Mouse (Mus musculus) embryonic facial prominence, embryonic 15.5 days (tissue): ENCODE results near the gene AC109138.7. TPM values are rescaled to one million over a fixed set of nuclear protein-coding genes. Genes with fewer than 3 reads are reported as not detected.

ENCODE experiments used
- ATAC-seq: fragments of 200-750 bp; cut with Nextera tagmentation; 2 replicates; pipeline ENCODE4 v1.8.0; 2017; ENCODE audit warnings: low read depth, moderate TSS enrichment; ENCODE audit not compliant: insufficient number of reproducible peaks, low FRiP score, low TSS enrichment
- H3K27ac ChIP-seq: fragments of 300-500 bp; sonication (generic); replicated peaks from 2 replicates; pipeline ENCODE4 v1.5.1; 2015; ENCODE audit warnings: mild to moderate bottlenecking, inconsistent platforms
- H3K27me3 ChIP-seq: fragments of 300-500 bp; sonication (generic); 2 replicates; pipeline ENCODE4 v1.6.1; 2015; ENCODE audit warnings: inconsistent platforms
- H3K36me3 ChIP-seq: fragments of 300-500 bp; sonication (generic); 2 replicates; pipeline ENCODE4 v1.6.1; 2015; ENCODE audit warnings: mild to moderate bottlenecking, inconsistent platforms
- H3K4me1 ChIP-seq: fragments of 300-500 bp; sonication (generic); 2 replicates; pipeline ENCODE4 v1.6.1; 2015; ENCODE audit warnings: inconsistent platforms
- H3K4me2 ChIP-seq: fragments of 300-500 bp; sonication (generic); replicated peaks from 2 replicates; pipeline ENCODE4 v1.6.1; 2015; ENCODE audit warnings: mild to moderate bottlenecking, inconsistent platforms
- H3K4me3 ChIP-seq: fragments of 300-500 bp; sonication (generic); replicated peaks from 2 replicates; pipeline ENCODE4 v1.5.1; 2015; ENCODE audit warnings: mild to moderate bottlenecking, inconsistent platforms
- H3K9ac ChIP-seq: fragments of 300-500 bp; sonication (generic); 2 replicates; pipeline ENCODE4 v1.6.1; 2015; ENCODE audit warnings: inconsistent platforms
- H3K9me3 ChIP-seq: fragments of 300-500 bp; sonication (generic); replicated peaks from 2 replicates; pipeline ENCODE4 v1.6.1; 2016; ENCODE audit warnings: inconsistent platforms
- whole genome bisulfite sequencing: fragments of 180-500 bp; shearing (Covaris S2); methylation state at CpG from one replicate; pipeline ENCODE4 v1.1.7; 2015; 5-methylcytosine and 5-hydroxymethylcytosine counted together
- polyA plus RNA-seq: library from polyadenylated mRNA; unstranded; fragments of >200 nt; fragmentation: Nextera tagmentation; extraction: Ambion mirVana; gene quantifications from 2 replicates; pipeline ENCODE4 v1.2.1, GENCODE M21; 2015

AC109138.7 gene
- polyA plus RNA-seq, 1 experiment from 2014 or later: not detected

GRCm38 (mm10) chr19:4181892-4182291, 32.3 kb upstream of the AC109138.7 start:
- no peak overlapping the region for H3K9ac ChIP-seq
- no peak overlapping the region for H3K4me3 ChIP-seq
- no peak overlapping the region for H3K27ac ChIP-seq
- H3K4me2 ChIP-seq: no peak overlapping the region
- H3K4me1 ChIP-seq: peaks cover 16% of the 10 kb centered on the region
- WGBS: 41% methylated on average over 3 of the region's 3 CpGs
- no peak for ATAC-seq
- H3K36me3 ChIP-seq: no peaks in the 10 kb centered on the region
- no peaks in the 10 kb centered on the region for H3K9me3 ChIP-seq
- H3K27me3 ChIP-seq: no peaks in the 10 kb centered on the region

GRCm38 (mm10) chr19:4183689-4184088, 30.5 kb upstream of the AC109138.7 start:
- ATAC-seq: no peak
- WGBS: 63% methylated on average over 2 of the region's 2 CpGs
- no peaks in the 10 kb centered on the region for H3K27me3 ChIP-seq
- H3K36me3 ChIP-seq: no peaks in the 10 kb centered on the region
- H3K4me1 ChIP-seq: peaks cover 16% of the 10 kb centered on the region
- H3K9me3 ChIP-seq: no peaks in the 10 kb centered on the region
- H3K4me2 ChIP-seq: no peak overlapping the region
- no peak overlapping the region for H3K9ac ChIP-seq
- H3K27ac ChIP-seq: no peak overlapping the region
- no peak overlapping the region for H3K4me3 ChIP-seq

DNA sequence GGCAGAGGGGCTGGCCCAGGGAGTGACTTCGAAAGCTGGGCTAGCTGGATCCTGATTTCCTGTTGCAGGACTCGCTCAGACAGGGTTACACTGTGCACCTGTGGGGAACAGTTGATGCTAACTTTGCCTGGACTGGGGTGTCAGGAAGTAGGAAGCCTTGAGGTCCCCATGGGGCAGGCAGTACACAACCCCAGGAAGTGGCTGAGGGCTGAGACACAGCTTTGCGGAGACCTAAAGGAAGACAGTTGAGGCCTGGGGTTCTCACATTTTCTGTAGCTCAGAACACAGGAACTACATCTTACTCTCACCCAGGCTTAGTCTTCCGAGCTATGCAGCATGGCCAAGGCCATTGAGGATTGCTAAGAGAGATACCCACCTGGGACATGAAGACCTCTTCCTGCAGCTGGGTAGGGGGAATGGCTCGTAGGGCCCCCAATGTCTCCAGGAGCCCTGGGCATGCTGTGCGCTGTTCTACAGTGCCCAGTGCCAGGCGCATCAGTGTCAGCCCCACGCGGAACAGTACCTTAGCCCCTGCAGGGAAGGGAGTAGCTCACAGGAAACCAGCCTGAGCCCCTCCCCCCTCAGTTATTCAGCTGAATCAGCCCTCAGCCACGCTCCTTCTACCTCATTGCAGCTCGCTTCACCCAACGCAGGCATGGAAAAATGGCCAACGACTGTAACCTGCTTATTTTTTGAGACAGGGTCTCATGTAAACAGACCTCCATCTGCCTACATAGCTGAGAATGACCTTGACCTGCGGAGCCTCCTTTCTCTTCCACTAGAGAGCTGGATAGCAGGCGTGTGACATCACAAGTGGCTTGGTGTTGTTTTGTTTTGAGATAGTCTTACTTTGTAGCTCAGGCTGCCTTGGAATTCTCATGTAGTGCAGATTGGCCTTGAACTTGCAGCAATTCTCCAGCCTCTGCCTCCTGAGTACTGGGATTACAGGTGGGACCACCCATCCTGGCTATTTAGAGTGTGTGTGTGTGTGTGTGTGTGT, 28.9 kb upstream of the AC109138.7 start:
- H3K4me1 ChIP-seq: peaks cover 16% of the 10 kb centered on the region
- H3K9me3 ChIP-seq: no peaks in the 10 kb centered on the region
- ATAC-seq: no peak
- no peaks in the 10 kb centered on the region for H3K36me3 ChIP-seq
- no peaks in the 10 kb centered on the region for H3K27me3 ChIP-seq
- WGBS: 51% methylated on average over 15 of the region's 15 CpGs
- no peak overlapping the region; the same call in 1 of the 2 replicates for H3K27ac ChIP-seq
- no peak overlapping the region for H3K9ac ChIP-seq
- no peak overlapping the region for H3K4me3 ChIP-seq
- H3K4me2 ChIP-seq: no peak overlapping the region

- Histone ChIP-seq H3K9me3 (no peaks in the 10 kb centered on the region), H3K27me3 (no peaks in the 10 kb centered on the region), H3K9ac (no peak overlapping the region), H3K4me3 (no peak overlapping the region), H3K4me2 (no peak overlapping the region), H3K4me1 (peaks cover 23% of the 10 kb centered on the region), H3K36me3 (no peaks in the 10 kb centered on the region), H3K27ac (no peak overlapping the region)
- ATAC-seq: no peak
- WGBS: 70% methylated on average over 3 of the region's 3 CpGs
Observed at GRCm38 (mm10) chr19:4187303-4187702, 26.9 kb upstream of the AC109138.7 start.

DNA sequence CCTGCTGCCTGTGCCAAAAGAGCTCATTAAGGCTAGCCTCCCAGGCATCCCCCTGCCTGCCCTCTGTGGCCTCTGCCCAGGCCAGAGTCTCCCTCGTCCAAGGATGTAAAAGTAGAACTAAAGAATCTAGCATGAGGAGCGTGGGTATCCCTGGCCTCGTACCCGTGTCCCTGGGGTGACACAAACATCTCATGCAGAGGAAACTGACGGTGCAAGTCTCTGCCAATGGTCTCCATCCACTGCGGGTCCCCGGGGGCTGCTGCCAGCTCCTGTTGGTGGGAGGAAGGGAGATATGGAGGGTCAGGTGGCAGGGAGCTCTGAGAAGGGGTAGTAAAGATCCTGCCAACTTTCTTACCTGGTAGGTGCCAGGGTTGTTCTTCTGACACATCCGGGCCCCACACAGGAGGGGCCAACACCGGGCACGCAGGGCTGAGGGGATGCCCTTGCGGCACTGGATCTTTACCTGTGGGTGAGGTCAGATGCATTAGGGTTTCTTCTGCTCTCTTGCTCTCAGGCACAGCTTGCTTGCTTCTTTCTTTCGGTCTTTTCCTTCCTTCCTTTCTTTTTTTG, 25.0 kb upstream of the AC109138.7 start:
- H3K9me3 ChIP-seq: no peaks in the 10 kb centered on the region
- no peaks in the 10 kb centered on the region for H3K27me3 ChIP-seq
- H3K9ac ChIP-seq: no peak overlapping the region
- H3K4me3 ChIP-seq: no peak overlapping the region
- no peak overlapping the region for H3K4me2 ChIP-seq
- WGBS: 82% methylated on average over 12 of the region's 12 CpGs
- ATAC-seq: no peak
- peaks cover 9% of the 10 kb centered on the region for H3K36me3 ChIP-seq
- peaks cover 37% of the 10 kb centered on the region for H3K4me1 ChIP-seq
- no peak overlapping the region for H3K27ac ChIP-seq

DNA sequence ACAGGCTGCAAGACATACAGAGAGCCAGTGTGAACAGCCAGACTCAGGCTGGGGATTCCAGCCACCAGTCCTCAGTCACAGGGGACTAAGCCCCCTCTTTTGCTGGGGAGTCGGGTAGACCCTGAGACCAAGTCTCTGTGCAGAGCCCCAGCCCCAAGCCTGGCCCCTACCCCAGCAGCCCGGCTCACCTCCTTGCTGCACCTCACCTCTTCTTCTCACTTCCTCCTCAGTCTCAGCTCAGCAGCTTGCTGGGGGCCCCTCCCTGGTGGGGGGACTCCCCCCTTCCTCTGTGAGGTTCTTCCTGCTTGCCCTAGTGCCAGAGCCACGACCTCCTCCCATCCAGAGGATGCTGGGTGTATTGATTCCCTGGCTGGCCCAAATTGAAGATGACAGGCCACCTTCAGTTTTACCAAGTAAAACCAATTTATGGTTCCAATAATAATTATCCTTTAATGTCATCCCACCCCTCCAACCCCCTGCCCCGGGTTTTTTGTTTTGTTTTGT, 23.3 kb upstream of the AC109138.7 start, which contains the start of gene Tbc1d10c:
Tbc1d10c (minus strand) TSS at position 454 of the 504 bp plus-strand sequence.
- Histone ChIP-seq H3K27me3 (no peaks in the 10 kb centered on the region), H3K9me3 (no peaks in the 10 kb centered on the region), H3K4me1 (peaks cover 38% of the 10 kb centered on the region), H3K4me2 (peak within 1 kb of the TSS; percentile 81), H3K9ac (peak within 1 kb of the TSS; percentile 97), H3K27ac (peak within 1 kb of the TSS; percentile 96), H3K4me3 (peak within 1 kb of the TSS; percentile 90), H3K36me3 (peaks cover 27% of the 10 kb centered on the region)
- 50% methylated on average over 4 of the region's 4 CpGs for WGBS
- no peak for ATAC-seq

GRCm38 (mm10) chr19:4191528-4192250, 22.5 kb upstream of the AC109138.7 start, which contains the start of gene Ppp1ca:
Ppp1ca (plus strand) TSS chr19:4192065.
- peaks cover 45% of the 10 kb centered on the region for H3K4me1 ChIP-seq
- H3K36me3 ChIP-seq: peaks cover 35% of the 10 kb centered on the region
- ATAC-seq: peak; percentile 93
- no peaks in the 10 kb centered on the region for H3K27me3 ChIP-seq
- H3K27ac ChIP-seq: peak within 1 kb of the TSS; percentile 96
- no peaks in the 10 kb centered on the region for H3K9me3 ChIP-seq
- peak within 1 kb of the TSS; percentile 97 for H3K9ac ChIP-seq
- peak within 1 kb of the TSS; percentile 90 for H3K4me3 ChIP-seq
- WGBS: 5% methylated on average over 41 of the region's 47 CpGs
- H3K4me2 ChIP-seq: peak within 1 kb of the TSS; percentile 81

- peak; percentile 49; the same call in 1 of the 2 replicates for ATAC-seq
- under 1% methylated on average over 49 of the region's 52 CpGs for WGBS
Observed at GRCm38 (mm10) chr19:4192251-4192985, 21.7 kb upstream of the AC109138.7 start.

DNA sequence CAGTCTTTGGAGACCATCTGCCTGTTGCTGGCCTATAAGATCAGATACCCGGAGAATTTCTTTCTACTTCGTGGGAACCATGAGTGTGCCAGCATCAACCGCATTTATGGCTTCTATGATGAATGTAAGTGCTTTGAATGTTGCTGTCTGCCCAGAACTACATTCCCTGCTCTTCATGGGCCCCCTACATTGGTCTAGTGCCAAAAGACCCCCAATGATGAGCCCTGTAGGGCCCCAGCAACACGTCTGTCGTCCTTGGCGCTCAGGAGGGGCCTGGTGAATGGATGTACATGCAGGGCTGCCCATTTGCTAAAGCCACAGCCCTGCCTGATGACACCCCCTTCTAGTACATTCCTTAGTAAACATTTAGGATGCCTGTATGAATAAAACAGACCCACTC, 21.0 kb upstream of the AC109138.7 start:
- no peaks in the 10 kb centered on the region for H3K27me3 ChIP-seq
- peak overlapping the region; percentile 81 for H3K4me2 ChIP-seq
- H3K27ac ChIP-seq: 0 out of 2 replicates have a peak overlapping the region, but pooled peaks have one; percentile 96
- peak overlapping the region; percentile 90 for H3K4me3 ChIP-seq
- H3K4me1 ChIP-seq: peaks cover 51% of the 10 kb centered on the region
- H3K9me3 ChIP-seq: no peaks in the 10 kb centered on the region
- H3K9ac ChIP-seq: peak overlapping the region; percentile 97
- no peak for ATAC-seq
- peaks cover 43% of the 10 kb centered on the region for H3K36me3 ChIP-seq
- 60% methylated on average over 6 of the region's 6 CpGs for WGBS

More at GRCm38 (mm10) chr19:4192251-4192985, 21.7 kb upstream of the AC109138.7 start:
- peaks cover 51% of the 10 kb centered on the region for H3K4me1 ChIP-seq
- H3K27me3 ChIP-seq: no peaks in the 10 kb centered on the region
- peak overlapping the region; percentile 90 for H3K4me3 ChIP-seq
- H3K27ac ChIP-seq: peak overlapping the region; percentile 96
- peaks cover 41% of the 10 kb centered on the region for H3K36me3 ChIP-seq
- peak overlapping the region; percentile 81 for H3K4me2 ChIP-seq
- peak overlapping the region; percentile 97 for H3K9ac ChIP-seq
- H3K9me3 ChIP-seq: no peaks in the 10 kb centered on the region

GRCm38 (mm10) chr19:4194021-4194724, 20.0 kb upstream of the AC109138.7 start:
- Histone ChIP-seq H3K27me3 (no peaks in the 10 kb centered on the region), H3K27ac (no peak overlapping the region), H3K4me1 (peaks cover 51% of the 10 kb centered on the region), H3K4me3 (0 out of 2 replicates have a peak overlapping the region, but pooled peaks have one; percentile 2), H3K4me2 (no peak overlapping the region), H3K36me3 (peaks cover 46% of the 10 kb centered on the region), H3K9me3 (no peaks in the 10 kb centered on the region), H3K9ac (no peak overlapping the region)
- 92% methylated on average over 8 of the region's 8 CpGs for WGBS
- ATAC-seq: no peak
